Mouse (Mus musculus) layer of hippocampus, postnatal 25 days (tissue): Measurements from ENCODE around the gene Fscn2. TPM values are rescaled to one million over a fixed set of nuclear protein-coding genes. Genes with fewer than 3 reads are reported as not detected.
A peak's percentile ranks its signal among the peaks of the same experiment; 100 is the strongest.

Experiments
- DNase-seq, 2 experiments: peaks; one replicate each; pipeline ENCODE4 v3.0.0; 2022; ENCODE audit warnings: mixed read lengths in 2 of 2, low spot score in 1 of 2; ENCODE audit errors: extremely low spot score in 1 of 2
- total RNA-seq, 2 experiments: library from RNA; stranded (reverse); gene quantifications; 2 replicates each; pipeline ENCODE4 v1.2.3; 2021

Gene Fscn2
- under 1 TPM in 1 of 2 experiments, not detected in 1; 0.89 TPM for total RNA-seq

GRCm38 (mm10) chr11:120361295-120361694 lies at the start of gene Fscn2:
Gene Fscn2, plus strand, starts transcription at chr11:120361534.
- no peak for DNase-seq

- DNase-seq = no peak
These were observed 49.8 kb upstream of the Fscn2 start for GRCm38 (mm10) chr11:120311561-120311960.

GRCm38 (mm10) chr11:120312069-120312468 lies 49.3 kb upstream of the Fscn2 start:
- no peak for DNase-seq

GRCm38 (mm10) chr11:120313906-120314685 lies 47.2 kb upstream of the Fscn2 start:
- no peak for DNase-seq

DNA sequence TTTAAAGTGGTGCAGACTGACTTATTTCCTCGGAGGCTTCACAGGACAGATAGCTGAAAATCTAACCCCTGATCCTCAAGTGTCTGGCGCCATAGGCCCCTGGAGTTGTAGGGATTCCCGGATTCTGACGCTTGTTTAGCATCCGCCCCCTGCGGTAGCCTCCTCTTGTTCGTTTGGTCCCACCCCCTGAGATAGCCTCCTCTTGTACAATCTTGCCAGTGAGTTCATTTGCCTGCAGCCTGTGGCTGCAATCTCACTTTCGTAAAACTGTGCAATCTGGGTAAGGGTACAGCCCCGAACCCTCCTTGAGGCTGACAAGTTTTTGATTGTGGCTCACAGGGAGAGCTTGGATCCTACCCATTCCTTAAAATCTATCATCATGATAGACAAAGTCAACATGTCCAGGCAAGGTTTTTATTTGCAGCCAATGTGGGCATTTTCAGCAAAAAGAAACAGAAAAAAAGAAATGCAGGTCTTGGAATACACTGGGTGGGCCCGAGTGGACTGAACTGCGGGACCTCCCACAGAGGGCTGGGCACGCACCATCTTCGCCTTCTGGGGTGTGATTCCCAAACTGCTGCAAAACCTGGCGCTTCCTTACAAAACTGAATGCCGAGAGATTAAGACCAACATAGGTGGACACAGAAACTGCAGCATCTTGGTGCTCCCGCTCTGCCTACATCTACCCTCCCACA lies 46.5 kb upstream of the Fscn2 start:
- no peak for DNase-seq

GRCm38 (mm10) chr11:120315416-120315761 lies 45.9 kb upstream of the Fscn2 start:
- DNase-seq = no peak

DNA sequence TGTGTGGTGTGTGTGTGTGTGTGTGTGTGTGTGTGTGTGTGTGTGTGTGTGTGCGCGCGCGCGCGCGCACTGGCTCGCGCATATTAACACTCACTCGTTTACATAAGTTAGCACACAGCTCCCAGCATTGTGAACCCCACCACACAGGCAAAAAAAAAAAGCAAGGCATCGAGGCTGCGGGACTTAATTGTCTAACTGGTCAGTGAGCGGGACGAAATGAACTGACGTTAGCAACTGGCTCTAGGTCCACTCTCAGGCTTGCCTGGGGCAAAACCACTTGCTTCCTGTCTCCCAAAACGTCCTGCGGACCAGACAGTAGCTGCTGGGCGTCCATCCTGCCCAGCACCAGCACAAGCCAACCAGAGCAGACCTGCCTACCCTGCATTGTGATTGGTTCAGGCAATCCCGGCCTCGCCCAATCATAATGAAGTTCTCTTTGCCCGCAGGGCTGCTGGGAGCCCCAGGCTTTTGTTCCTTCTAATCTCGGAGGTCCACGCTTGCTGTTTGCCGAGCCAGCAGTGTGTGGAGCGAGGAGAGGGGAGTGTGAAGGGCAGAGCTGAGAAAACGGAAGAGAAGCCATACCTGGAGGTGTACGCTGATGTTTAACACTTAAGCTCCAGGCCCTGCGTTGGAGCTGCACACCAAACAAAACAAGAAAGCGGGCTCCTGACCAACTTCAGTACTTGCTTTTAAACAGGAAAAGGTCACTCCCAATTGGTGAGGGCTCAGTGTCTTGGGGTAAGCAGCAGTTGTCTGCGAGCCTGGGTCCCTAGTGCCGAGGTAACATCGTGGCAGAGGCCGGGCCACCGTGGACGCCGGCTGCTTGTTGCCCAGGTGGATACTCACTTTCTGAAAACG lies 45.3 kb upstream of the Fscn2 start:
- DNase-seq = peak; percentile 75 to 78

DNA sequence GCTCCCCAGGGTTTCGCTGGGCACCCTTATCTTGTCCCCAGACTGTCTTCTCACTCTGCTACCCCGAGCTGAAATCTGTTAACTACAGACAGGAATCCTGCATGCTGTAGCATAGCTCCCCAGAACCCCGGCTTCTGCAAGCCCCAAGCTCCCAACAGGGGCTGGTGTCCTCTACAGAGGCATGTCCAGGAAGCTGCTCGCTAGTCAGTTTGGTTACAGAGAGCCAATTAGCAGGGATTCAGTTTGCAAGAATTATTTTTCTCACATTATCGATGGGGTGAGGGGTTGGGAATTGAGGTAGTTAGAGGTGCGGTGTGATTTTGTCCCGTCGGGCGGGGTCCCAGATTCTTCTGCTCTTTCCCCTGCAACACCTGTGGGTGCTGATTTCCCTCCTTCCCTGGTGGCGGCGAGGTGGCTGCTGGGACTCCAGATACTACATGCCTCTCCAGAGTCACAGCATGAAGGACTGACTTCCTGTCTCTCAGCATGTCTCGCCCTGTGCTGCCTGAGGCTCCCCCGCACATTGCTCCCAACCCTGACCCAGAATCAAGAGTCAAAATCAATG lies 44.6 kb upstream of the Fscn2 start:
- no peak for DNase-seq

GRCm38 (mm10) chr11:120317456-120317855 lies 43.9 kb upstream of the Fscn2 start:
- no peak for DNase-seq

DNA sequence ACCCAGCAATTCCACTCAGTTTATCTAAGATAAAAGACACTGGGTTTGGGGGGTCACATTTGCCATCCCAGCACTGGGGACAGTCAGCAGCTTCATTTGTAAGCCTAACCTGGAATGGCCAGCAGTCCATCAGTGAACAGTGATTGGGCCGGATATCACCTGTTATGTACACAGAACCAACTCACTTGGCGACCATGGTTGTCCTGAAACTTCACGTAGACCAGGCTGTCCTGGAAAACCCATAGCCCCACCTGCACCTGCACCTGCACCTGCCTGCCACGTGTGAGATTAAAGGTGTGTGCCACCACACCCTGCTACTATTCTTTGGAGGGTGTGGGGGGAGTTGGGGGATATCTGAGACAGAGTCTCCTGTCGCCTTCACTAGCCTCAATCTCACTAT lies 42.0 kb upstream of the Fscn2 start:
- no peak for DNase-seq

DNA sequence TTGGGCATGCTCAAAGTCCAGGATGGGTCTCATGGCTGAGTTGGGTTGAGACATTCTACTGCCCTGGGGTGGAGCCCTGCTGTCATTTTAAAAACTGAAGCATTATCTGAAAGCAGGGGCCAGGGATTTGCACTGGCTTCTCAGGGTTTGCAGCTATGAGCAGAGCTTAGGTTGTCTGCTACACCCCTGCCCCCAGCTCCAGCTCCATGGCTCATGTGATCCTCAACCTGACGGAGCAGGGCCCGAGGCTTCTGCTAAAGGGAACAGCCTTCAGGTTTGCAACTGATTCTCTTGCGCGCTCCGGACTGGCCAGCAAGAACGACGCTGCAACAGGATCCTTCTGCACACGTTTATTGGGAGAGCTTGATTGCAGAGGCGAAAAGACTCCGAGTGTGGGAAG lies 41.2 kb upstream of the Fscn2 start:
- no peak for DNase-seq

DNA sequence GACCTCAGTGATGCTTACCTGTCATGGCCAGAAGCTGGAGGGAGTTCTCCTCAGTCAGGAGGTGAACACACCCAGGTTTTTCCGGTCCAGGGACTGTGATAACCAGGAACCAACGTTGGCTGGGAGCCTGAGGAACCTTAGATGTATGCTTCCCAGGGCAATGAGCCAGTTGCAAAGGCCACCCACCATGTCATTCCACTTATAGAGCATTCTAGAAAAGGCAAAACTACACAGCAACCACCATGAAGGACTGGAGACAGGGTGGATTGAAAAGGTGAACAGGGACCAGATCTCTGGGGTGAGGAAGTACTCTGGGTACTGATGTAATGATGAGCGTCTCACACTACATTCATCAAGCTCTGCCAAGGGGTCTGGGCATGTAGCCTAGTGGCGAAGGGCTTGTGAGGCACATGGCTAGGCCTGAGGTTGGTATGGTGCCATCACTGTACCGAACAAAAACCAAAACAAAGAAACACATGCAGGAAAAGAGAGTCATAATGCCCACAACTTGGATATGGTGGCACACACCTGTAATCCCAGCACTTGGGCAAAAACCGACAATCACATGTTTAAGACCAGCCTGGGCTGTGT lies 25.8 kb upstream of the Fscn2 start:
- no peak for DNase-seq

- DNase-seq = no peak
These were observed 23.9 kb upstream of the Fscn2 start for GRCm38 (mm10) chr11:120337447-120337846.

- DNase-seq = no peak
These were observed 22.5 kb upstream of the Fscn2 start for GRCm38 (mm10) chr11:120338786-120339185.

DNA sequence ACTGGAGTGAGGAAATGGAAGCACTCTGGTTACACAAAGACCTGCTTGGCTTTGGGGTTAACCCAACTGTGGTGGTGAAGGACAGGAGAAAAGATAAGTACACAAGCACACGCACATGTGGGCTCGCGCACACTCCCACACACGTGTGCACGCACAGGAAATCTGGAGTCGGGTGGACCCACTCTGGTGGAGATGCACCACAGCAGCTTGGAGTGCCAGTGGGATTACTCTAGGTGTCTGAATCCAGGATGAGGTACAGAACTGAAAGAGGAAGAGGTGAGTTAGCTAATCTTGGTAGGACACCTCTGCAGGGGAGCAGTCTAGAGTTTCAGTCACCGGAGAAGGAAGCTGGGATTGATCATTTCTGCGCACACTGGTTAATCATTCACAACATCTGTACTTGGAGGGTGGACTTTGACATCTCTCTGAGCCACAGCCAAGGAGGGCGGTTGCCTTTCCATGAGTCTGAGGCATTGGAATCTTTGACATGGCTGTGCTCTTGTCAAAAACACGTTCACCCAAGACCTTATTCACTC lies 21.3 kb upstream of the Fscn2 start:
- DNase-seq = no peak

- no peak for DNase-seq
These were observed 19.7 kb upstream of the Fscn2 start for GRCm38 (mm10) chr11:120341661-120342060.

DNA sequence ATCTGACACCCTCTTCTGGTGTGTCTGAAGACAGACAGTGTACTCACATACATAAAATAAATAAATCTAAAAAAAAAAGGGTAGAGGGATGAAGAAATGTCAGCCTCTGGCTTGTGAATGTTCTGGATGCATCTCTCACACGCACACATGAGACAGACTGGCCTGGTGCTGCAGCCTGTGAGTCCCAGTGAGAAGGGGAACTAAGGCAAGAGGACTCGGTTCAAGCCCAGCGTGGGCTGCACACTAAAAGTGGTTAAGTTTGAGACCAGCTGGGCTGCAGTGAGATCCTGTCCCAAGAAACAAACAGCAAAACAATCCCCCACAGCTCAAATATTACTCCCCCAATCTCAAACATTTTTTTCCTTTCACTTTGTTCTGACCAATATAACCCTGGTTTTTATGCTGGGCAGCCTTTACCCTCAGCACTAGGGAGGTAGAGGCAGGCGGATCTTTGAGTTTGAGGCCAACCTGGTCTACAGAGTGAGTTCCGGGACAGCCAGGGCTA lies 18.6 kb upstream of the Fscn2 start:
- no peak for DNase-seq

GRCm38 (mm10) chr11:120343519-120344309 lies 17.6 kb upstream of the Fscn2 start:
- DNase-seq = no peak

DNA sequence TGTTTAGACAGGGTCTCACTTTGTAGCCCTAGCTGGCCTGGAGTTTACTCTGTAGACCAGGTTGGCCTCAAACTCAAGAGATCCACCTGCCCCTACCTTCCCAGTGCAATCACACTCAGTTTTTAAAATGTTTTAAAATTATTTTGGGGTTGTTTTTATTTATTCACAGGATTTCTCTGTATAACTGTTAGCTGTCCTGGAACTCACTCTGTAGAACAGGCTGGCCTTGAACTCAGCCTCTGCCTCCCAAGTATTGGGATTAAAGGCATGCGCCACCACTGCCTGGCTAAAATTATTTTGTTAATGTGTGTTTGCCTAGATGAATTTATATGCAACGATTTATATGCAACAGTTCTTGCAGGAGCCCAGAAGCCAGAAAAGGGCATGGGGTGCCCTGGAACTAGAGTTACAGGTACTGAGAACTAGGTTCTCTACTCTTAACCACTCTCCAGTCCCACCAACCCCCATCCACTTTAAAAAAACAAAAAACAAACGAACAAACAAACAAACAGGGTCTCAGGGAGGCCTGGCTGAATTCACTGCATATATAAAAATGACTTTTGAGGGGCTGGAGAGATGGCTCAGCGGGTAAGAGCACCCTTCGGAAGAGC lies 16.9 kb upstream of the Fscn2 start:
- DNase-seq = no peak
